Comparison of ENCODE assay signal across 26 mouse cellular contexts in the genomic region with DNA sequence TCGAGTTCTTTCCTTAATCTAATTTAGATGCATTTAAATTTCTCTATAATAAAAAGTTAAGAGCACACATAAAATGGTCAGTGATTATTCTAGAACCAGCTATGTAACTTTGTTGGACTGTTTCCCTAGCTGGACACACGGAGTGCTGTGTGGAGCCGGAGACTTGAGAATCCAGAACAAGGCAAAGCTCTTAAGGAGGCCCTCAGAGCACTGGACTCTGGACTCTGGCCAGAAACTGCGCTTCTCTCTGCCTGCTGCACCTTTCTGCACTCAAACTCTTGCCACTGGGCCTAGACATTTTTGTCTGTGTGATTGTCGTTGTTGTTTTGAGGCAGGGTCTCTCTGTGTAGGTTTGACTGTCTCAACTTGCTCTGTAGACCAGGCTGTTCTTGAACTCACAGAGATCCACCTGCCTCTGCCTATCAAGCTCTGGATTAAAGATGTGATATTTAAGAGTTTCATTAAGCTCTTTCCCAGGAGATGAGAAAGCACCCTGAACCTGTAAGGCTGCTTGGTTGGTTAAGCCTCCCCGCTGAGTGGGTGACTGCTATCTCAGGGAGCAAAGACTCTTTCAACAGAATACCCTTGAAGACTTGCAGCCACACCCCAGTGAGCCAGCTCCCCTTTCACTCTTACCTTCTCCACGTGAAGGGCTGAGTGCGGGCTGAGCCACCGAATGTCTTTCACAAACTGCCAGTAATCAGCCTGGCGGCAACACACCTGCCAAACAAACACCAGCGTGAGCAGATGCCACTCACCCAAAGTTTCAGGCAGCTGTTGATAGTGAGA. TPM values are rescaled to one million over a fixed set of nuclear protein-coding genes. Genes with fewer than 3 reads are reported as not detected.
DNase-seq lines count a peak whose midpoint lies in the region; ATAC-seq and TF ChIP-seq lines count a peak whose summit lies in the region.
"Had no signal": no experiment of that assay in that cellular context is flagged by ENCODE, and none has a peak within 500 bp of the region (broad histone marks: within the 10 kb centered on the region; RNA-seq: fewer than 3 reads in every experiment).

No protein-coding gene starts in this region.

- H3K4me1 ChIP-seq in kidney, adult 2 months (ENCODE audit: control insufficient read depth, insufficient read depth, low read length) = peaks cover 1% of the 10 kb centered on the region
- no peaks in the 10 kb centered on the region for H3K4me1 ChIP-seq in kidney, embryonic 14.5 days (ENCODE audit: control insufficient read depth, insufficient read depth, low read length)
- H3K4me1 ChIP-seq in heart, embryonic 10.5 days = peaks cover 12% of the 10 kb centered on the region
- no peaks in the 10 kb centered on the region for H3K4me1 ChIP-seq in midbrain, postnatal 0 days (ENCODE audit: insufficient read depth, low read length)
- peaks cover 2% of the 10 kb centered on the region for H3K4me1 ChIP-seq in forebrain, embryonic 12.5 days
- H3K4me1 ChIP-seq: forebrain, embryonic 10.5 days; hindbrain, embryonic 15.5 days; limb, embryonic 12.5 days; neural tube, embryonic 12.5 days had no signal

- 82% methylated on average over 11 of the region's 11 CpGs for WGBS in kidney, adult 2 months
- WGBS in kidney, embryonic 14.5 days = 93% methylated on average over 11 of the region's 11 CpGs
- WGBS in heart, embryonic 10.5 days = 87% methylated on average over 11 of the region's 11 CpGs
- WGBS in midbrain, postnatal 0 days = 91% methylated on average over 11 of the region's 11 CpGs
- WGBS in forebrain, embryonic 12.5 days = 95% methylated on average over 11 of the region's 11 CpGs

- H3K9ac ChIP-seq in kidney, embryonic 14.5 days (ENCODE audit: low read depth, low read length) = no peak overlapping the region
- H3K9ac ChIP-seq in midbrain, postnatal 0 days (replicated peaks; ENCODE audit: low read length, poor library complexity, severe bottlenecking) = no peak overlapping the region
- no peak overlapping the region for H3K9ac ChIP-seq in forebrain, embryonic 12.5 days
- H3K9ac ChIP-seq: heart, embryonic 15.5 days; hindbrain, embryonic 15.5 days; limb, embryonic 12.5 days; liver, embryonic 14.5 days; neural tube, embryonic 12.5 days had no signal

- no peak overlapping the region for H3K4me2 ChIP-seq in kidney, embryonic 14.5 days (replicated peaks; ENCODE audit: low read depth, low read length)
- no peak overlapping the region for H3K4me2 ChIP-seq in midbrain, postnatal 0 days (ENCODE audit: low read depth, low read length, poor library complexity, severe bottlenecking)
- H3K4me2 ChIP-seq in forebrain, embryonic 12.5 days = no peak overlapping the region
- H3K4me2 ChIP-seq: heart, embryonic 15.5 days; hindbrain, embryonic 15.5 days; limb, embryonic 12.5 days; midbrain, embryonic 11.5 days; neural tube, embryonic 12.5 days had no signal

- H3K27ac ChIP-seq in kidney, adult 2 months (ENCODE audit: insufficient read depth, low read depth, low read length) = no peak overlapping the region
- no peak overlapping the region for H3K27ac ChIP-seq in kidney, embryonic 14.5 days (ENCODE audit: low read depth, low read length)
- no peak overlapping the region for H3K27ac ChIP-seq in heart, embryonic 10.5 days
- no peak overlapping the region for H3K27ac ChIP-seq in midbrain, postnatal 0 days (ENCODE audit: low read depth, low read length)
- no peak overlapping the region for H3K27ac ChIP-seq in forebrain, embryonic 12.5 days
- H3K27ac ChIP-seq: forebrain, embryonic 10.5 days; heart, adult 2 months; heart, embryonic 15.5 days; hindbrain, embryonic 15.5 days; kidney, postnatal 0 days; left cerebral cortex, adult 2 months; limb, embryonic 12.5 days; liver, embryonic 14.5 days; neural tube, embryonic 12.5 days had no signal

- H3K36me3 ChIP-seq in kidney, adult 2 months (ENCODE audit: control insufficient read depth, insufficient read depth, low read length) = peaks cover 2% of the 10 kb centered on the region
- H3K36me3 ChIP-seq in kidney, embryonic 14.5 days (ENCODE audit: control insufficient read depth, insufficient read depth, low read length) = peaks cover 48% of the 10 kb centered on the region
- peaks cover 65% of the 10 kb centered on the region for H3K36me3 ChIP-seq in heart, embryonic 10.5 days
- H3K36me3 ChIP-seq in midbrain, postnatal 0 days (ENCODE audit: insufficient read depth, low read length) = peaks cover 40% of the 10 kb centered on the region
- peaks cover 53% of the 10 kb centered on the region for H3K36me3 ChIP-seq in forebrain, embryonic 12.5 days (replicated peaks)

- H3K4me3 ChIP-seq in kidney, adult 2 months (ENCODE audit: insufficient read depth, low read depth, low read length) = no peak overlapping the region
- H3K4me3 ChIP-seq in kidney, embryonic 14.5 days (ENCODE audit: low read length) = no peak overlapping the region
- no peak overlapping the region for H3K4me3 ChIP-seq in heart, embryonic 10.5 days
- H3K4me3 ChIP-seq in midbrain, postnatal 0 days (ENCODE audit: low read depth, low read length) = no peak overlapping the region
- H3K4me3 ChIP-seq in forebrain, embryonic 12.5 days (replicated peaks) = no peak overlapping the region
- H3K4me3 ChIP-seq: forebrain, embryonic 10.5 days; heart, adult 2 months; heart, embryonic 15.5 days; hindbrain, embryonic 15.5 days; left cerebral cortex, adult 2 months; limb, embryonic 12.5 days; neural tube, embryonic 12.5 days had no signal

- ATAC-seq in kidney, embryonic 14.5 days (ENCODE audit: low FRiP score, low TSS enrichment) = no peak
- ATAC-seq in midbrain, postnatal 0 days (ENCODE audit: low FRiP score) = no peak
- no peak for ATAC-seq in forebrain, embryonic 12.5 days (ENCODE audit: low FRiP score)

- TF ChIP-seq POLR2A in kidney, adult 2 months (IDR thresholded peaks at IDR 0.05; ENCODE audit: low read depth, low read length) = no peak

- no peak for TF ChIP-seq CTCF in kidney, adult 2 months (conservative IDR thresholded peaks at IDR 0.05; ENCODE audit: insufficient read depth, insufficient read length, low read depth, low read length)
- TF ChIP-seq CTCF in midbrain, postnatal 0 days (IDR thresholded peaks at IDR 0.05) = no peak

- peak; percentile 70 for DNase-seq in kidney, adult 2 months
- peak; percentile 56 for DNase-seq in kidney, postnatal 14 days
- DNase-seq in lung, postnatal 10 days = peak; percentile 47
- DNase-seq in thymus, postnatal 14 days = peak; percentile 45
- no peak for DNase-seq in heart, embryonic 10.5 days (ENCODE audit: low spot score)
- DNase-seq in midbrain, postnatal 0 days (ENCODE audit: low spot score) = no peak
- DNase-seq: adrenal gland, postnatal 25 days; cerebellum, adult 11 months; heart, adult 2 months; heart, postnatal 4 days; layer of hippocampus, adult 9-11 months had no signal

- H3K27me3 ChIP-seq in kidney, adult 2 months (replicated peaks; ENCODE audit: control insufficient read depth, insufficient read depth, low read length) = no peaks in the 10 kb centered on the region
- no peaks in the 10 kb centered on the region for H3K27me3 ChIP-seq in kidney, embryonic 14.5 days (ENCODE audit: control insufficient read depth, insufficient read depth, low read length)
- no peaks in the 10 kb centered on the region for H3K27me3 ChIP-seq in heart, embryonic 10.5 days (ENCODE audit: insufficient read depth, poor library complexity, severe bottlenecking)
- no peaks in the 10 kb centered on the region for H3K27me3 ChIP-seq in midbrain, postnatal 0 days (ENCODE audit: insufficient read depth, low read length)
- H3K27me3 ChIP-seq in forebrain, embryonic 12.5 days = no peaks in the 10 kb centered on the region
- H3K27me3 ChIP-seq: CH12.LX; heart, embryonic 15.5 days; hindbrain, embryonic 15.5 days; limb, embryonic 12.5 days; neural tube, embryonic 12.5 days had no signal

- no peaks in the 10 kb centered on the region for H3K9me3 ChIP-seq in kidney, embryonic 14.5 days (ENCODE audit: control insufficient read depth, low read length)
- no peaks in the 10 kb centered on the region for H3K9me3 ChIP-seq in heart, embryonic 10.5 days
- H3K9me3 ChIP-seq in midbrain, postnatal 0 days (ENCODE audit: low read length) = no peaks in the 10 kb centered on the region
- no peaks in the 10 kb centered on the region for H3K9me3 ChIP-seq in forebrain, embryonic 12.5 days
- H3K9me3 ChIP-seq: forebrain, embryonic 10.5 days; heart, embryonic 15.5 days; hindbrain, embryonic 15.5 days; limb, embryonic 12.5 days; neural tube, embryonic 12.5 days had no signal

RNA-seq across cellular contexts. Expression of a gene that starts 28.1 kb away (rescaled TPM):
- polyA plus RNA-seq in kidney, adult 2 months (2012; rRNA removed) = 6.2 and 9.0 TPM in 2 replicates
- 119 and 155 TPM in 2 replicates for polyA plus RNA-seq in kidney, embryonic 14.5 days (2014; fragmentation: Nextera tagmentation; extraction: Ambion mirVana)
- polyA plus RNA-seq in heart, embryonic 10.5 days (2016; fragmentation: Nextera tagmentation; extraction: Ambion mirVana) = 122 and 149 TPM in 2 replicates
- total RNA-seq in midbrain, postnatal 0 days (2014; rRNA removed) = 56.9 and 125 TPM in 2 replicates
- 115 and 139 TPM in 2 replicates for polyA plus RNA-seq in midbrain, postnatal 0 days (2015; fragmentation: Nextera tagmentation; extraction: Ambion mirVana)
- 122 and 125 TPM in 2 replicates for polyA plus RNA-seq in forebrain, embryonic 12.5 days (2016; fragmentation: Nextera tagmentation; extraction: Ambion mirVana)

RNA-seq across cellular contexts. Expression of a gene that starts 28.3 kb away (rescaled TPM):
- polyA plus RNA-seq in kidney, adult 2 months (2012; rRNA removed) = 36.9 and 38.9 TPM in 2 replicates
- 12.1 and 15.2 TPM in 2 replicates for polyA plus RNA-seq in kidney, embryonic 14.5 days (2014; fragmentation: Nextera tagmentation; extraction: Ambion mirVana)
- 23.5 and 34.5 TPM in 2 replicates for polyA plus RNA-seq in heart, embryonic 10.5 days (2016; fragmentation: Nextera tagmentation; extraction: Ambion mirVana)
- 75.0 and 84.0 TPM in 2 replicates for total RNA-seq in midbrain, postnatal 0 days (2014; rRNA removed)
- polyA plus RNA-seq in midbrain, postnatal 0 days (2015; fragmentation: Nextera tagmentation; extraction: Ambion mirVana) = 25.5 TPM in 2 replicates
- polyA plus RNA-seq in forebrain, embryonic 12.5 days (2016; fragmentation: Nextera tagmentation; extraction: Ambion mirVana) = 26.5 and 27.4 TPM in 2 replicates

RNA-seq across cellular contexts. Expression of a gene that starts 39.0 kb away (rescaled TPM):
- polyA plus RNA-seq in kidney, adult 2 months (2012; rRNA removed) = not detected in 2 replicates
- not detected in 2 replicates for polyA plus RNA-seq in kidney, embryonic 14.5 days (2014; fragmentation: Nextera tagmentation; extraction: Ambion mirVana)
- polyA plus RNA-seq in heart, embryonic 10.5 days (2016; fragmentation: Nextera tagmentation; extraction: Ambion mirVana) = not detected in 2 replicates
- total RNA-seq in midbrain, postnatal 0 days (2014; rRNA removed) = not detected in 2 replicates
- not detected in 2 replicates for polyA plus RNA-seq in midbrain, postnatal 0 days (2015; fragmentation: Nextera tagmentation; extraction: Ambion mirVana)
- not detected in 2 replicates for polyA plus RNA-seq in forebrain, embryonic 12.5 days (2016; fragmentation: Nextera tagmentation; extraction: Ambion mirVana)
- total RNA-seq: adrenal gland, postnatal 25 days; CH12.LX; gastrocnemius, adult 8-10 months; heart, adult 2 months; heart, postnatal 4 days; left cerebral cortex, adult 2 months; MEL had no signal
- polyA plus RNA-seq: forebrain, embryonic 10.5 days; heart, adult 2 months; heart, embryonic 15.5 days; hindbrain, embryonic 15.5 days; limb, embryonic 12.5 days; midbrain, embryonic 11.5 days; neural tube, embryonic 12.5 days; testis, adult 2 months had no signal

RNA-seq across cellular contexts. Expression of a gene that starts 52.0 kb away (rescaled TPM):
- polyA plus RNA-seq in kidney, adult 2 months (2012; rRNA removed) = 39.2 and 41.8 TPM in 2 replicates
- 2.3 and 3.3 TPM in 2 replicates for polyA plus RNA-seq in kidney, embryonic 14.5 days (2014; fragmentation: Nextera tagmentation; extraction: Ambion mirVana)
- polyA plus RNA-seq in heart, embryonic 10.5 days (2016; fragmentation: Nextera tagmentation; extraction: Ambion mirVana) = 0.07 and 0.19 TPM in 2 replicates
- 0.09 and 0.22 TPM in 2 replicates for total RNA-seq in midbrain, postnatal 0 days (2014; rRNA removed)
- 0.07 TPM in 1 of 2 replicates, not detected in the other for polyA plus RNA-seq in midbrain, postnatal 0 days (2015; fragmentation: Nextera tagmentation; extraction: Ambion mirVana)
- polyA plus RNA-seq in forebrain, embryonic 12.5 days (2016; fragmentation: Nextera tagmentation; extraction: Ambion mirVana) = not detected in 2 replicates
- total RNA-seq: left cerebral cortex, adult 2 months; MEL had no signal
- polyA plus RNA-seq: forebrain, embryonic 10.5 days; heart, embryonic 15.5 days; limb, embryonic 12.5 days; midbrain, embryonic 11.5 days; neural tube, embryonic 12.5 days had no signal

Comparison
In these comparisons a context has a peak if more than half of its experiments do, and no peak if none do; other contexts are left out.
1. RNA of a gene that starts 28.1 kb away (polyA plus RNA-seq): 119 to 155 TPM in kidney, embryonic 14.5 days, 115 to 139 TPM in midbrain, postnatal 0 days, 122 to 125 TPM in forebrain, embryonic 12.5 days and 122 to 149 TPM in heart, embryonic 10.5 days; 6.2 to 9.0 TPM in kidney, adult 2 months; every median in the first group is over 10 times any median in the second.
2. DNase-seq: peak in kidney, adult 2 months (single experiment), kidney, postnatal 14 days (single experiment), lung, postnatal 10 days (single experiment) and thymus, postnatal 14 days (single experiment); none in heart, embryonic 10.5 days (single experiment) and midbrain, postnatal 0 days (single experiment).